Mouse (Mus musculus) natural killer cell, adult 2 months (primary cell): Measurements from ENCODE around the gene Ptcd3.
A peak's percentile ranks its signal among the peaks of the same experiment; 100 is the strongest.
"Not testable (repeated sequence)": the region's sequence is repeated elsewhere in the genome, so short reads cannot be mapped to it uniquely, and the experiment has no call there.

Source experiments
- DNase-seq, 2 experiments: peaks; one replicate each; pipeline ENCODE4 v3.0.0; 2022; ENCODE audit warnings: low spot score in 2 of 2

Ptcd3 gene

DNA sequence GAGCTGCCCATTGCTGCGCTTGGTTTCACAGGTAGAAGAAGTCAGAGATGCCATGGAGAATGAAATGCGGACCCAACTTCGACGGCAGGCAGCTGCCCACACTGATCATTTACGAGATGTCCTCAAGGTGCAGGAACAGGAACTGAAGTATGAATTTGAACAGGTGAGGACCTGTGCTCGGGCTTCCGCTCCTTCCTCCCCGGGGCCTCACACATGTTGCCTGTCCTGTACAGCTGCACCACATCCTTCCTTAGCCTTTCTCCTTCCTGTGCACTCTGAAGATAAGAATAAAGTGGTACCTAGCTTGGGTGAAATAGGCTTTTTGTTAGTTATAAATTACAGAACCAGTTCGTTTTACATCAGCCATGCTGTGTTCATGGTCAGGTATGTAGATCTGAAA is 37.2 kb downstream of the Ptcd3 start:
- no peak for DNase-seq

DNA sequence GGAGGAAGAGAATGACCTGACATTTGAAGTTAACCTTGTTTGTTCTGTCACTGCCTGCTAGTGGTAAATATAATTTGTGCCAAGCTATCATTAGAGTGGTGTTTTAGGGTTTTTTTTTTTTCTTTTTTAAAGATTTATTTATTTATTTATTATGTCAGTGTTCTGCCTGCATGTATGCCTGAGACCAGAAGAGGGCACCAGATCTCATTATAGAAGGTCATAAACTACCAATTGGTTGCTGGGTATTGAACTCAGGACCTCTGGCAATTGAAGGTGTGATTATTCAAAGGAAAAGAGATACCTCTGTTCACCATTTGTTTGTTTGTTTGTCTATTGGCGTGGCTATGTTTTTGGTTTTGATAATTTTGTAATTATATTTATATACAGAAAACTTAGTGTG is 39.7 kb downstream of the Ptcd3 start:
- no peak for DNase-seq

DNA sequence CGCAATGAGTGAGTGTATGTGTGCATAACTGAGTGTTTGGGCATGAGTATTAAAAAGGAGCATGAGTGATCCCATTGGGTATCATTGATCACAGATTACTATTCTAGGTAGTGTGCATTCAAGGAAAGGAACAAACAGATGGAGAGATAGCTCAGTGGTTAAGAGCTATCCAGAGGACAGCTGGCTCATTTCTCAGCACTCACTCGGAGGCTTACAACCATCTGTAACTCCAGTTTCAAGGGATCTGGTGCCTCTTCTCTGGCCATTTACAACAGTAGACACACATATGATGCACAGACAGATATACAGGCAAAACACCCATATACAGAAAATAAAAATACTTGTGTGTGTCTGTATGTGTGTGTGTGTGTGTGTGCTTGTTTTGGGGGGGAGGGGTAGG is 40.8 kb downstream of the Ptcd3 start:
- no peak for DNase-seq

DNA sequence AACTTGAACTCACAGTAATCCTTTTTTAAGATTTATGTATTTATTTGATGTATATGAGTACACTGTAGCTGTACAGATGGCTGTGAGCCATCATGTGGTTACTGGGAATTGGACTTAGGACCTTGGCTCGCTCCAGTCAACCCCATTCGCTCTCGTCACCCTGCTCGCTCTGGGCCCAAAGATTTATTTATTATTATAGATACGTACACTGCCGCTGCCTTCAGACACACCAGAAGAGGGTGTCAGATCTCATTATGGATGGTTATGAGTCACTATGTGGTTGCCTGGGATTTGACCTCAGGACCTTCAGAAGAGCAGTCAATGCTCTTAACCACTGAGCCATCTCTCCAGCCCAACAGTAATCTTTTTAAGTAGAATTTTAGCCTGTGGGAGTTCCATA is 61.6 kb downstream of the Ptcd3 start:
- not testable (repeated sequence) for DNase-seq

DNA sequence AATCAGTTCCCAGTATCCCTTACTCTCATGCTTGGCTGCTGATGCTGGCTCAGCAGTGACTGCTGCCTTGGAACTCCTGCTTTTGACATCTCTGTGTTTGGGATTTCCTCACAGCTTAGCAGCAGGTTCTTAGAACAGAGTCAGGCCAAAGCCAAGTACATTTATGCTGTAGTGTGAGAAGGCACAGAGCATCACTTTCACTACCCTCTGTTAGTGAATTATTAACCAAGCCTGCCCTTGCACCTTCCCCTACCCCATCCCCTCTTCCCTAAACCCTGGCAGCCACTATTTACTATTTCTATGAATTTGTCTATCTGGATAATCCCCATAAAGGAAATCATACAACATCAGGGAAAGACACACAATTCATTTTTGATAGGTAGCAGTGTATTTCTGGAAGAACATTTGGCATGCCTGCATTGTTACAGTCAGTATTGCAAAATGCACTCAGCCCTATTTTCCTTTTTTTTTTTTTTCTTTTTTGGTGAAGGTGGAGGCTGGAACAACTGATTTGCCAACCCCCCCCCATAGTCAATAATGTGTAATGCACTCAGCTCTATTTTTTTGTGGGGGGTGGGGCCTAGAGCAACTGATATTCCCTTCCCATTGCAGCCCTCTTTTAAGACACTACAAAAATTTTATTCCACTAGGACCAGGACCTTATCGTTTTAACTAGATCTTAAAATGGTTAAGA is 67.8 kb downstream of the Ptcd3 start:
- no peak for DNase-seq

DNA sequence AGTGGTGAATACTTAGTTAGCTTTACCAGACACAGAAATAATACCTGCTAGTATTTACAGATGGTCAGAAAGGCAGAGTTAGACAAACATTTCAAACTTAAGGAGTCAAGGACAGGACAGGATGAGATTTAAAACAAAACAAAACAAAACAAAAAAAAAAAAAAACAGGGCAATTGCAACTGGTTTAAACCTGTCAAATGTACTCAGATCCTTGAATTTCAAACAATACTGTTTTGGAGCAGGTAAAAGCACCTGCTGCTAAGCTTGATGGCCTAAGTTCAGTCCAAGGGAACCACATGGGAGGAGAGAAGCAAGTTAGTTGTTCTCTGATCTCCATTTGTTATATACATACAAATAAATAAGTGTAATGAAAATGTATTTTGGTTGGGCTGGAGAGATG is 68.7 kb downstream of the Ptcd3 start:
- DNase-seq = no peak

DNA sequence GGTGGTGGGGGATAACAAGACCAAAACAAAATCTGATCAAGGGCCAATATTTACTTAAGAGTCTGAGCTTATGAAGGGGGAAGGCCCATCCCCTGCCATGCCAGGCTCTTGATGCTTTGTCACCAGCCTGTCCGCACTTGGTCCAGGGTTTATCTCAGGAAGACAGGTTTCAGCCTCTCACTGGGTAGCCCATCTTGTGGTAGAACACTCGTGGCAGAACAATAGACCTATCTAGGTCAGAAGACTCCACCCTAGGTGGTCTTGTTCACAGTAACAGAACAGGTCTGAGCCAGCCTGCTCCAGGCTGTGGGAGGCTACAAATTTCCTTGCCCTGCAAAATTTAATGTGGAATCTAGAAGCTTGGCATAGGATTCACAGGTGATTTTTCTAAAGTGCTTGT is 71.7 kb downstream of the Ptcd3 start:
- no peak for DNase-seq

DNA sequence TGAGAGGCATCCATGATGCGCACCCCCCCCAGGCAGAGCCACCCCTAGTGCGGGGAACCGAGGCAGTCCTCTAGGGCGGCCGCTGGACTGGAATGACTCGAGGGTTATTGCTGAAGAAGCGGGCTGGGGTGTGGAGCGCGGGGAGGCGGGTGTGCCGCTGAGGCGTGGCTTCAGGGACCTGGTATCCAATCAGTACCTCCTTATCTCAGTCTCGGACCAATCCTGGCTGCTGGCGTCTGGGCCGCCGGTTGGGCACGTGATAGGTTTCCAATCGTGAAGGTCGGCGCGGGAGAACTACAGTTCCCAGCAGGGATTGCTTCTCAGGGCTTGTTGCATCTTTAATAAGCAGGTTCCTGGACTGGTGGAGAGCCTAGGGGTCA is 77.0 kb downstream of the Ptcd3 start:
- DNase-seq = peak; percentile 92 to 94

DNA sequence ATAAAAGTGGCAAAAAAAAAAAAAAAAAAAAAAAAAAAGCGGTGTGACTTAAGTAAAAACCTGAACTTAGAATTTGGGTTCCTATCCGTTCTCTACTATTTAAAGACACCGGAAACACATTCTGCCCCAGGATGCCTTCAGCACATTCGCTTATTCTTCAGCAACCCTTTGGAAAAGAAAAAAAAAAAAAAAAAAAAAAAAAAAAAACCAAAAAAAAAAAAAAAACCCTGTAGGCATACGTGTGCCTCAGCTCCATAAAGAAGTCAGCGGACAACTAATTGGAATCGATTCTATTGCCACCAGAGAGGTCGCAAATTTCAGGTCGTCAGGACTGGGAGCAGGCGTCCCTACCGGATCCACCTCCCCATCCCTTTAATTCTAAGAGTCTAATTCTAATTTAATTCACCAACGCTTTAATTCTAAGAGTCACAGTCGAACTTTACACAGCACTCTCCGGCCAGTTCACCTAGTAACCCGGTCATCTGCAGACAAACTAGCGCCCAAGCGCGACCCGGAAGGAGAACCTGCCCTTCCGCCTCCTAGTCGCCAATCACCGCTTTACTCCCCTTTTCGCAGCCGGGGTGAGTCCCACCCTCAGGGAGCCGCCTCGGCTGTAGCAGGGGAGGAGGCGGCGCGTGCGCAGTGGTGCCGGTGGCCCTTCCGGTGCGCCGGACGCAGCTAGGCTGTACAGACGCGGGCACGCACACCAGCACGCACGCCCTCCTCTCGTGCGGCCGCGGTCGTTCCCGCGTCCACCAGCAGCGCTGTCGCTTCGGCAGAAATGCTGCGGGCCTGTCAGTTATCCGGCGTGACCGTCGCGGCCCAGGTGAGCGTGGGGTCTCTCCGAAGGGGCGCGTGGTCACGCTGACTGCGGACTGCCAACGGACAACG is 77.6 kb downstream of the Ptcd3 start, which contains the start of gene Immt:
TSS of gene Immt (plus strand) at position 642 of the 891 bp plus-strand sequence.
- peak; percentile 95 to 96 for DNase-seq
